Mouse (Mus musculus) stomach, postnatal 0 days (tissue): ENCODE measurements around the gene Morc4. TPM values are rescaled to one million over a fixed set of nuclear protein-coding genes. Genes with fewer than 3 reads are reported as not detected.

Source experiments
- ATAC-seq: fragments of 200-750 bp; cut with Nextera tagmentation; 2 replicates; pipeline ENCODE4 v1.8.0; 2017; ENCODE audit not compliant: low FRiP score, low TSS enrichment
- DNase-seq: peaks from one replicate; pipeline ENCODE4 v3.0.0-alpha.2; 2016; ENCODE audit warnings: low spot score
- H3K27ac ChIP-seq: fragments of 300-500 bp; sonication (generic); replicated peaks from 2 replicates; pipeline ENCODE4 v1.5.1; 2014; ENCODE audit warnings: mild to moderate bottlenecking, control low read depth
- H3K27me3 ChIP-seq: fragments of 300-500 bp; sonication (generic); 2 replicates; pipeline ENCODE4 v1.6.1; 2014; ENCODE audit warnings: low read length; ENCODE audit not compliant: control insufficient read depth, insufficient read depth
- H3K36me3 ChIP-seq: fragments of 300-500 bp; sonication (generic); 2 replicates; pipeline ENCODE4 v1.6.1; 2014; ENCODE audit warnings: low read length, mixed read lengths; ENCODE audit not compliant: control insufficient read depth, insufficient read depth
- H3K4me1 ChIP-seq: fragments of 300-500 bp; sonication (generic); replicated peaks from 2 replicates; pipeline ENCODE4 v1.6.1; 2014; ENCODE audit warnings: antibody characterized with exemption; ENCODE audit not compliant: control insufficient read depth, insufficient read depth
- H3K4me2 ChIP-seq: fragments of 300-500 bp; sonication (generic); replicated peaks from 2 replicates; pipeline ENCODE4 v1.6.1; 2014; ENCODE audit warnings: low read depth, mild to moderate bottlenecking, control low read depth, moderate library complexity
- H3K4me3 ChIP-seq: fragments of 300-500 bp; sonication (generic); 2 replicates; pipeline ENCODE4 v1.5.1; 2014; ENCODE audit warnings: low read depth, low read length, control low read depth
- H3K9ac ChIP-seq: fragments of 300-500 bp; sonication (generic); 2 replicates; pipeline ENCODE4 v1.6.1; 2014; ENCODE audit warnings: mild to moderate bottlenecking, low read length, control low read depth, mixed read lengths
- H3K9me3 ChIP-seq: fragments of 300-500 bp; sonication (generic); 2 replicates; pipeline ENCODE4 v1.6.1; 2016; ENCODE audit warnings: low read length; ENCODE audit not compliant: control insufficient read depth
- CTCF ChIP-seq: IDR thresholded peaks from 2 replicates; pipeline ENCODE4 v1.5.1; 2016; ENCODE audit warnings: antibody characterized with exemption, low read depth, mild to moderate bottlenecking, moderate library complexity
- EP300 ChIP-seq: optimal IDR thresholded peaks from 2 replicates; pipeline ENCODE3; 2016; ENCODE audit warnings: antibody characterized with exemption
- WGBS: fragments of 180-500 bp; shearing (Covaris S2); extraction: QIAGEN DNeasy Blood & Tissue Kit; methylation state at CpG from one replicate; pipeline ENCODE4 v1.1.7; 2014; 5-methylcytosine and 5-hydroxymethylcytosine counted together
- polyA plus RNA-seq: library from polyadenylated mRNA; unstranded; fragments of >200 nt; fragmentation: Nextera tagmentation; extraction: Ambion mirVana; gene quantifications from 2 replicates; pipeline ENCODE4 v1.2.1, GENCODE M21; 2015

Morc4 gene
- polyA plus RNA-seq, 1 experiment from 2014 or later, result 5.5 TPM

DNA sequence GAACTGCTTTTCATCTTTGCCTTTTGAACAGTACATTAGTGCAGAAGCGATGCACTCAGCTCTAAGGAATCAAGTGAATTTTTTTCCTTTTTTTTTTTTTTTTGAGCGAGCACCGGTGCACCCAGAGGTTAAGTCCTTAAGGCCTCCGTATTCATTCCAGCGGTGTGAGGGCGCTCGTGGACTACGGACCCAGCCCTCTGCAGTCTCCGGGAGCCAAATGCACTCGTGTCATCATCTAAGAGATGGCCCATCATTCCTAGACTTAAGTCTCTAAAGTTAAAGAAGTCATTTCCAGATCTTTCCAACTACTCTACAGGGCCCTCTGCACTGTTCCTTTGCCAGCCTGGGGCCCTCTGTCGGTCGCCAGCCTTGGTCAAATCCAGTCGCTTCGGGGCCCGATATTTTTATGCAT lies 1.2 kb downstream of the Morc4 start:
- peak overlapping the region; percentile 58 for H3K4me3 ChIP-seq
- no peaks in the 10 kb centered on the region for H3K27me3 ChIP-seq
- TF ChIP-seq CTCF, result peak; percentile 58
- no peak for TF ChIP-seq EP300
- peak overlapping the region; percentile 72 for H3K4me2 ChIP-seq
- 17% methylated on average over 14 of the region's 15 CpGs for WGBS
- ATAC-seq (no peak), DNase-seq (peak; percentile 17)
- 0 out of 2 replicates have a peak overlapping the region, but pooled peaks have one; percentile 67 for H3K9ac ChIP-seq
- no peaks in the 10 kb centered on the region for H3K4me1 ChIP-seq
- no peak overlapping the region for H3K27ac ChIP-seq
- no peaks in the 10 kb centered on the region for H3K9me3 ChIP-seq
- H3K36me3 ChIP-seq, result no peaks in the 10 kb centered on the region

DNA sequence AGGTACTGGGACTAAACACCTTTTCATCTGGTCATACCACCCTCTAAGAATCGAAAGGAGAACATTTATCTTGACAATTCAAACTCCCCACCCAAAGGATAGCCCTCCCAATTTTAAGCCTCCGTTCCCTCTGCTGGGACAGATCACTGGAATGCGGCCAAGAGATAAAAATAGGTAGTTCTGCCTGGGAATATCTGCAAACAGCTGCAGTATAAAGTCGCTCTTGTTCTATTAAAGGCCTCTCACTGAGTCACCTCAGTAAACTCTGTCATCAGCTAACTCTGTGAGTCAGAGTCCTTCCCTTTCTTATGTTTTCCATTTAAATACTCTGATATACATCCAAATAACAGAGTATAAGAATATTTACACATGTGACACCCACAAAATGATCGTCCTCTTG lies 12.1 kb downstream of the Morc4 start:
- peak; percentile 61 for ATAC-seq
- no peak overlapping the region for H3K9ac ChIP-seq
- H3K27me3 ChIP-seq, result no peaks in the 10 kb centered on the region
- no peaks in the 10 kb centered on the region for H3K4me1 ChIP-seq
- no peak overlapping the region for H3K27ac ChIP-seq
- H3K4me2 ChIP-seq, result no peak overlapping the region
- no peak for DNase-seq
- no peak overlapping the region for H3K4me3 ChIP-seq
- H3K9me3 ChIP-seq, result no peaks in the 10 kb centered on the region
- TF ChIP-seq CTCF (no peak), EP300 (no peak)
- no peaks in the 10 kb centered on the region for H3K36me3 ChIP-seq
- WGBS, result 54% methylated on average over 5 of the region's 5 CpGs

GRCm38 (mm10) chrX:139854795-139855194 lies 16.7 kb downstream of the Morc4 start:
- H3K36me3 ChIP-seq, result no peaks in the 10 kb centered on the region
- no peak overlapping the region for H3K4me2 ChIP-seq
- H3K4me3 ChIP-seq, result no peak overlapping the region
- H3K9ac ChIP-seq, result no peak overlapping the region
- no peak overlapping the region for H3K27ac ChIP-seq
- no peaks in the 10 kb centered on the region for H3K27me3 ChIP-seq
- DNase-seq, result no peak
- H3K9me3 ChIP-seq, result no peaks in the 10 kb centered on the region
- H3K4me1 ChIP-seq, result no peaks in the 10 kb centered on the region
- WGBS, result 81% methylated on average over 4 of the region's 4 CpGs
- TF ChIP-seq CTCF (no peak), EP300 (no peak)
- no peak for ATAC-seq

GRCm38 (mm10) chrX:139841091-139841490 lies 30.4 kb downstream of the Morc4 start:
- no peaks in the 10 kb centered on the region for H3K9me3 ChIP-seq
- no peaks in the 10 kb centered on the region for H3K36me3 ChIP-seq
- H3K4me3 ChIP-seq, result no peak overlapping the region
- no peak for ATAC-seq
- no peak overlapping the region for H3K27ac ChIP-seq
- no peak overlapping the region for H3K4me2 ChIP-seq
- WGBS, result 65% methylated on average over 6 of the region's 6 CpGs
- H3K9ac ChIP-seq, result no peak overlapping the region
- TF ChIP-seq CTCF, result no peak
- no peak for TF ChIP-seq EP300
- no peaks in the 10 kb centered on the region for H3K27me3 ChIP-seq
- DNase-seq, result no peak
- no peaks in the 10 kb centered on the region for H3K4me1 ChIP-seq

DNA sequence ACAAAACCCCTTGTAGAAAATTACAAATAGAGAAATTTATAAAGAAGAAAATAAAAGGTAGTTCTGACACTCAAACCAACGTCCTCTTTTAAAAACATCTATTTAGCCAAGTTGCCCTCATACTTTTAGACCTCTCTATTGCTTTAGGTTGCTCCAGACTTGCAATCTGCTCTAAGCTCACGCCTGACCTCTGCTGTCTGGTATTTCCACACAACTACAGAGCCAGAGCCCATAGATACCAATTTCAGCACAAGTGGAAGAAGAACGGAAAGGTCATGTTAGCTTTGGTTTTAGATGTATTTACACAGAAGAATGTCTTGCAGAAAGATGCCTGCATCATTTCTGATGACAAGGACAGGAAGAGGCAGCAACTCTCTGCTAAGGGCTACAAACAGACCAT lies 32.4 kb downstream of the Morc4 start:
- Histone ChIP-seq H3K36me3 (no peaks in the 10 kb centered on the region), H3K4me2 (no peak overlapping the region), H3K27me3 (no peaks in the 10 kb centered on the region), H3K9me3 (no peaks in the 10 kb centered on the region), H3K4me1 (no peaks in the 10 kb centered on the region), H3K9ac (no peak overlapping the region), H3K27ac (no peak overlapping the region), H3K4me3 (no peak overlapping the region)
- TF ChIP-seq CTCF, result peak; percentile 61
- TF ChIP-seq EP300, result no peak
- ATAC-seq (no peak), DNase-seq (no peak)
- 32% methylated on average over 3 of the region's 3 CpGs for WGBS

DNA sequence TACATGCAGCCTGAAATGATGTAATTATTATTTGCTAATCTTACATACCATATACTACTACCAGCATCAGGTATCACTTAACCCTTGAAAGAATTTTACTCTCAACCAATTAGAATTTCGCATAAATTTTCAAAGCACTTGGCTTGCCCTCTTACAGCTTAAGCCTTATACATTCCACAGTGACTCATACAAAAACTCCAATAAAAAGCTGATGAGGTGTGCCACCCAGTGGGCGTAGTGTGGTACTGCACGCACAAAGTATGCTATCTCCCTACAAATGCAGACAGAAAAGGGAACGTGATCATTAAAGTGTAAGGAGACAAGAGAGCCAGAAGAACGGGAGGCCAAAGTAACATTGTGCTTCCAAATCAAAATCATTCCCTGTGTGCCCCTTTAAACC lies 39.0 kb downstream of the Morc4 start:
- no peak overlapping the region for H3K27ac ChIP-seq
- no peaks in the 10 kb centered on the region for H3K9me3 ChIP-seq
- no peak overlapping the region for H3K4me2 ChIP-seq
- H3K4me1 ChIP-seq, result no peaks in the 10 kb centered on the region
- no peaks in the 10 kb centered on the region for H3K36me3 ChIP-seq
- H3K27me3 ChIP-seq, result no peaks in the 10 kb centered on the region
- ATAC-seq (no peak), DNase-seq (peak; percentile 50)
- TF ChIP-seq CTCF, result peak; percentile 85
- TF ChIP-seq EP300, result no peak
- no peak overlapping the region for H3K4me3 ChIP-seq
- H3K9ac ChIP-seq, result no peak overlapping the region
- 22% methylated on average over 5 of the region's 5 CpGs for WGBS
